Mouse (Mus musculus) kidney, adult 9 months (tissue): Measurements from ENCODE around the gene Ldlrap1.

Experiments
- DNase-seq: peaks from one replicate; pipeline ENCODE4 v3.0.0; 2022

Gene Ldlrap1

GRCm38 (mm10) chr4:134775234-134775944 is 7.6 kb upstream of the Ldlrap1 start:
- no peak for DNase-seq

GRCm38 (mm10) chr4:134774126-134774525 is 6.3 kb upstream of the Ldlrap1 start:
- no peak for DNase-seq

GRCm38 (mm10) chr4:134772805-134773674 is 5.2 kb upstream of the Ldlrap1 start:
- DNase-seq = no peak

- DNase-seq = no peak
Observed at GRCm38 (mm10) chr4:134769891-134770290, 2.1 kb upstream of the Ldlrap1 start.

GRCm38 (mm10) chr4:134769081-134769811 is 1.4 kb upstream of the Ldlrap1 start:
- DNase-seq = peak; percentile 49

- DNase-seq = no peak
Observed at GRCm38 (mm10) chr4:134768226-134768888, 533 bp upstream of the Ldlrap1 start.

GRCm38 (mm10) chr4:134766904-134767425 is 859 bp downstream of the Ldlrap1 start:
- peak; percentile 47 for DNase-seq

- DNase-seq = no peak
Observed at GRCm38 (mm10) chr4:134766277-134766676, 1.5 kb downstream of the Ldlrap1 start.

- no peak for DNase-seq
Observed at GRCm38 (mm10) chr4:134764333-134764732, 3.5 kb downstream of the Ldlrap1 start.

GRCm38 (mm10) chr4:134762360-134762759 is 5.5 kb downstream of the Ldlrap1 start:
- DNase-seq = no peak

GRCm38 (mm10) chr4:134760793-134761201 is 7.0 kb downstream of the Ldlrap1 start:
- DNase-seq = peak; percentile 87

- no peak for DNase-seq
Observed at GRCm38 (mm10) chr4:134760281-134760680, 7.5 kb downstream of the Ldlrap1 start.

- DNase-seq = no peak
Observed at GRCm38 (mm10) chr4:134759564-134759963, 8.3 kb downstream of the Ldlrap1 start.

GRCm38 (mm10) chr4:134758922-134759321 is 8.9 kb downstream of the Ldlrap1 start:
- no peak for DNase-seq

GRCm38 (mm10) chr4:134758367-134758766 is 9.5 kb downstream of the Ldlrap1 start:
- peak; percentile 25 for DNase-seq

GRCm38 (mm10) chr4:134756953-134757352 is 10.9 kb downstream of the Ldlrap1 start:
- DNase-seq = no peak

GRCm38 (mm10) chr4:134754941-134755340 is 12.9 kb downstream of the Ldlrap1 start:
- no peak for DNase-seq

GRCm38 (mm10) chr4:134754371-134754770 is 13.5 kb downstream of the Ldlrap1 start:
- DNase-seq = no peak

- DNase-seq = no peak
Observed at GRCm38 (mm10) chr4:134753516-134754261, 14.1 kb downstream of the Ldlrap1 start.

- no peak for DNase-seq
Observed at GRCm38 (mm10) chr4:134752911-134753426, 14.9 kb downstream of the Ldlrap1 start.

- no peak for DNase-seq
Observed at GRCm38 (mm10) chr4:134751682-134752380, 16.0 kb downstream of the Ldlrap1 start.
